Mouse (Mus musculus): Measurements from ENCODE around the gene Gm28038. TPM values are rescaled to one million over a fixed set of nuclear protein-coding genes. Genes with fewer than 3 reads are reported as not detected.

Gm28038 gene
- polyA plus RNA-seq, 1 experiment from 2014 or later, result not detected

DNA sequence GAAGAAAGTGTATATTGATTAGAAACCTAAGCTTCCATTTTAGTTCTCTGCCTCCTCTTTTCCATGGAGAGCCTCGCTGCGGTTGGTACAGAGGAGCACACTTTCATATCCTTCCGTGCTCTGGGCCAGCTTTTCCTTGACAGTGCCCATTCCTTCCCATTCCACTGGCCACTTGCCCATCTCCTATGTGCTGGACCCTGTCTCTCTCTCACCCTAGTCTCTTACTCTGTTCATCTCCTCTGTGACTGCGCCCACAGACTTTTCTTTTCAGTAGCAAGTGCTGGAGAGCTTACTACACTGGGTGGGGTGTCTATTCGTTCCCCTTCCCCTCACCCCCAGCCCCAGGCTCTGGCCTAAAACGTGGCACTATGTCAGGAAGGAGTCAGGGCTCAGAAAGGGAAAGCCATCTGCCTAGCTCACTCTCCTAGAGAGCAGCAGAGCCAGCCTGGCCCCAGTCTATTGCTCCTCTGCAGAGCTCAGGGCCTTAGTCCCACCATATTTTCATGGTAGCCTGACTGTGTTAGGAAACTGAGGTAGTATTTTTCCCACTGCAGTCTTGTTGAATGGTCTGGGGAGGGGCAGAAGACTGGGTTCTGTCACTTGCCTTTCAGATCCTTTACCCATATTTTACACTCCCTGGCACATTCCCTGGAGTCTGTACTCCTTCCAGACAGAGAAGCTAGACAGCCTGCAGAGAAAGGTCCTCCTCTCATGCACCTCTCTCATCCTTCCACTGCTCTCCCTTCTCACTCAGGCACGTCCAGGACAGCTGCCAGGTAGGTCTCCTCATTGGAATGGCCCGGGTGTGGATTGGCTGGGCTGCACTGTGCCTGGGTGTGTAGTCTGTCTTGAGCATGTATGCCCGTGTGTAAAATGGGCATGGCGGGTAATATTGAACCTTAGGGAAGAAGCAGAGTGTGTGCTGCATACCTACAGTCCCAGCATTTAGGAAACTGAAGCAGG lies 30.4 kb upstream of the Gm28038 start:
- Histone ChIP-seq H3K27ac (replicated peaks; ENCODE audit: low read depth, low read length) (no peak overlapping the region), H3K9ac (replicated peaks; ENCODE audit: low read length) (no peak overlapping the region), H3K27me3 (ENCODE audit: control insufficient read depth, insufficient read depth, low read length) (no peaks in the 10 kb centered on the region), H3K4me3 (ENCODE audit: low read depth, low read length) (no peak overlapping the region), H3K36me3 (replicated peaks; ENCODE audit: control insufficient read depth, insufficient read depth, low read depth, low read length) (peaks cover 3% of the 10 kb centered on the region; the same call in 1 of the 2 replicates), H3K4me2 (ENCODE audit: low read depth, low read length) (no peak overlapping the region), H3K9me3 (replicated peaks; ENCODE audit: control insufficient read depth, low read length) (no peaks in the 10 kb centered on the region), H3K4me1 (ENCODE audit: control insufficient read depth, insufficient read depth, low read length) (no peaks in the 10 kb centered on the region)
- no peak for ATAC-seq (replicated peaks; ENCODE audit: insufficient number of reproducible peaks, low FRiP score, low TSS enrichment, low read depth)
- 87% methylated on average over 10 of the region's 10 CpGs for WGBS
- DNase-seq (ENCODE audit: low spot score), result no peak

GRCm38 (mm10) chr2:30251417-30252104 lies 29.3 kb upstream of the Gm28038 start:
- H3K27me3 ChIP-seq (ENCODE audit: control insufficient read depth, insufficient read depth, low read length), result no peaks in the 10 kb centered on the region
- H3K9ac ChIP-seq (replicated peaks; ENCODE audit: low read length), result no peak overlapping the region
- H3K4me1 ChIP-seq (ENCODE audit: control insufficient read depth, insufficient read depth, low read length), result no peaks in the 10 kb centered on the region
- H3K27ac ChIP-seq (replicated peaks; ENCODE audit: low read depth, low read length), result no peak overlapping the region
- H3K36me3 ChIP-seq (replicated peaks; ENCODE audit: control insufficient read depth, insufficient read depth, low read depth, low read length), result peaks cover 6% of the 10 kb centered on the region
- WGBS, result 81% methylated on average over 5 of the region's 5 CpGs
- no peak overlapping the region for H3K4me2 ChIP-seq (ENCODE audit: low read depth, low read length)
- H3K4me3 ChIP-seq (ENCODE audit: low read depth, low read length), result no peak overlapping the region
- 0 out of 2 replicates have a peak, but pooled peaks have one; percentile 25 for ATAC-seq (replicated peaks; ENCODE audit: insufficient number of reproducible peaks, low FRiP score, low TSS enrichment, low read depth)
- H3K9me3 ChIP-seq (replicated peaks; ENCODE audit: control insufficient read depth, low read length), result no peaks in the 10 kb centered on the region
- no peak for DNase-seq (ENCODE audit: low spot score)

- H3K27me3 ChIP-seq (ENCODE audit: control insufficient read depth, insufficient read depth, low read length), result no peaks in the 10 kb centered on the region
- no peak overlapping the region for H3K9ac ChIP-seq (replicated peaks; ENCODE audit: low read length)
- whole genome bisulfite sequencing, result 84% methylated on average over 3 of the region's 3 CpGs
- H3K9me3 ChIP-seq (replicated peaks; ENCODE audit: control insufficient read depth, low read length), result no peaks in the 10 kb centered on the region
- peaks cover 12% of the 10 kb centered on the region for H3K36me3 ChIP-seq (replicated peaks; ENCODE audit: control insufficient read depth, insufficient read depth, low read depth, low read length)
- no peak overlapping the region for H3K27ac ChIP-seq (replicated peaks; ENCODE audit: low read depth, low read length)
- DNase-seq (ENCODE audit: low spot score), result no peak
- no peak overlapping the region for H3K4me2 ChIP-seq (ENCODE audit: low read depth, low read length)
- no peak for ATAC-seq (replicated peaks; ENCODE audit: insufficient number of reproducible peaks, low FRiP score, low TSS enrichment, low read depth)
- H3K4me1 ChIP-seq (ENCODE audit: control insufficient read depth, insufficient read depth, low read length), result no peaks in the 10 kb centered on the region
- no peak overlapping the region for H3K4me3 ChIP-seq (ENCODE audit: low read depth, low read length)
Observed at GRCm38 (mm10) chr2:30252521-30252920, 28.3 kb upstream of the Gm28038 start.

GRCm38 (mm10) chr2:30253809-30254208 lies 27.0 kb upstream of the Gm28038 start:
- DNase-seq (ENCODE audit: low spot score) (no peak), ATAC-seq (replicated peaks; ENCODE audit: insufficient number of reproducible peaks, low FRiP score, low TSS enrichment, low read depth) (no peak)
- Histone ChIP-seq H3K27ac (replicated peaks; ENCODE audit: low read depth, low read length) (no peak overlapping the region), H3K36me3 (replicated peaks; ENCODE audit: control insufficient read depth, insufficient read depth, low read depth, low read length) (peaks cover 15% of the 10 kb centered on the region), H3K4me2 (ENCODE audit: low read depth, low read length) (no peak overlapping the region), H3K4me3 (ENCODE audit: low read depth, low read length) (no peak overlapping the region), H3K9ac (replicated peaks; ENCODE audit: low read length) (no peak overlapping the region), H3K27me3 (ENCODE audit: control insufficient read depth, insufficient read depth, low read length) (no peaks in the 10 kb centered on the region), H3K4me1 (ENCODE audit: control insufficient read depth, insufficient read depth, low read length) (no peaks in the 10 kb centered on the region), H3K9me3 (replicated peaks; ENCODE audit: control insufficient read depth, low read length) (no peaks in the 10 kb centered on the region)
- WGBS, result 84% methylated on average over 5 of the region's 5 CpGs

- peaks cover 15% of the 10 kb centered on the region for H3K36me3 ChIP-seq (replicated peaks; ENCODE audit: control insufficient read depth, insufficient read depth, low read depth, low read length)
- WGBS, result 97% methylated on average over 42 of the region's 42 CpGs
Observed at GRCm38 (mm10) chr2:30255631-30256395, 25.0 kb upstream of the Gm28038 start.

GRCm38 (mm10) chr2:30256616-30257350 lies 24.1 kb upstream of the Gm28038 start:
- Histone ChIP-seq H3K4me3 (ENCODE audit: low read depth, low read length) (no peak overlapping the region), H3K27ac (replicated peaks; ENCODE audit: low read depth, low read length) (no peak overlapping the region), H3K4me1 (ENCODE audit: control insufficient read depth, insufficient read depth, low read length) (no peaks in the 10 kb centered on the region), H3K4me2 (ENCODE audit: low read depth, low read length) (no peak overlapping the region), H3K9me3 (replicated peaks; ENCODE audit: control insufficient read depth, low read length) (no peaks in the 10 kb centered on the region), H3K36me3 (replicated peaks; ENCODE audit: control insufficient read depth, insufficient read depth, low read depth, low read length) (peaks cover 15% of the 10 kb centered on the region), H3K27me3 (ENCODE audit: control insufficient read depth, insufficient read depth, low read length) (no peaks in the 10 kb centered on the region), H3K9ac (replicated peaks; ENCODE audit: low read length) (no peak overlapping the region)
- ATAC-seq (replicated peaks; ENCODE audit: insufficient number of reproducible peaks, low FRiP score, low TSS enrichment, low read depth), result no peak
- DNase-seq (ENCODE audit: low spot score), result no peak
- WGBS, result 96% methylated on average over 30 of the region's 30 CpGs

More at GRCm38 (mm10) chr2:30255631-30256395, 25.0 kb upstream of the Gm28038 start:
- Histone ChIP-seq H3K27ac (replicated peaks; ENCODE audit: low read depth, low read length) (no peak overlapping the region), H3K9ac (replicated peaks; ENCODE audit: low read length) (no peak overlapping the region), H3K4me1 (ENCODE audit: control insufficient read depth, insufficient read depth, low read length) (no peaks in the 10 kb centered on the region), H3K4me2 (ENCODE audit: low read depth, low read length) (no peak overlapping the region), H3K9me3 (replicated peaks; ENCODE audit: control insufficient read depth, low read length) (no peaks in the 10 kb centered on the region), H3K4me3 (ENCODE audit: low read depth, low read length) (no peak overlapping the region), H3K27me3 (ENCODE audit: control insufficient read depth, insufficient read depth, low read length) (no peaks in the 10 kb centered on the region)
- DNase-seq (ENCODE audit: low spot score) (no peak), ATAC-seq (replicated peaks; ENCODE audit: insufficient number of reproducible peaks, low FRiP score, low TSS enrichment, low read depth) (no peak)

DNA sequence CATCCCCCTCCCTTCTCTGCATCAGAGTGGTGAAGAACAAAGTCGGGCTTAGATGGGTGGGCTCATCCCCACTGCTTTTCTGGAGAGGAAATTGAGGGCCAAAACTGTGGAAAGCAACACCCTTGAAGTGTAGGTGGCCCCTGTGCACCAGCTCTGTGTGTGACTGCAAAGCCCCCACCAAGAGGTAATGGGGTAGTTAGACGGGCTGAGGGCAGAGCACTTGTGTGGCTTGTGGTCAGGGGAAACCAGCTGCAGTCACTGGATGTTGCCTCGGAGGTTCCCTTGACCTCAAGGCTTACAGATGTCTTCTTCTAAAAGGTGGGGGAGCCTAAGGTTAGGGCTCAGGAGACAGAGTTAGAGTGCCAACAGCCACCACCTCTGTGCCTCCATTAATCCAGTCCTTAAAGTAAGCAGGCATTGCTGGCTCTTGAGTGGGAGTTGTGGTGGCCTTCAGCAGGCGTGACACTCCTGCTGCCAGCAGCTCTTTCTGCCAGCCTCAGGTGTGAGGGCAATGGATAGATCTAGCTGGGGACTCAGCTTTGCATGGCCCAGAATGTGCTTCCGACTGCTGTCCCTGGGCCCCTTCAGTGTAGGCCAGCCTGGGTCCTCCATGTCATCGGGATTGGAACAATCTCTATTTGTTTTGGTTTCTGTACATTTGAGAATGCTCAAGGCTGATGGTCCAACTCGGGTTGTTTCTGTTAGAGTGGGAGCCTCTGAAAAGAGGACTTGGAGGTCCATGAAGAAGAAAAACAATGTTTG lies 23.0 kb upstream of the Gm28038 start:
- no peak overlapping the region for H3K27ac ChIP-seq (replicated peaks; ENCODE audit: low read depth, low read length)
- DNase-seq (ENCODE audit: low spot score) (no peak), ATAC-seq (replicated peaks; ENCODE audit: insufficient number of reproducible peaks, low FRiP score, low TSS enrichment, low read depth) (no peak)
- no peaks in the 10 kb centered on the region for H3K9me3 ChIP-seq (replicated peaks; ENCODE audit: control insufficient read depth, low read length)
- H3K27me3 ChIP-seq (ENCODE audit: control insufficient read depth, insufficient read depth, low read length), result no peaks in the 10 kb centered on the region
- WGBS, result 84% methylated on average over 7 of the region's 7 CpGs
- H3K9ac ChIP-seq (replicated peaks; ENCODE audit: low read length), result no peak overlapping the region
- peaks cover 15% of the 10 kb centered on the region for H3K36me3 ChIP-seq (replicated peaks; ENCODE audit: control insufficient read depth, insufficient read depth, low read depth, low read length)
- H3K4me3 ChIP-seq (ENCODE audit: low read depth, low read length), result no peak overlapping the region
- no peaks in the 10 kb centered on the region for H3K4me1 ChIP-seq (ENCODE audit: control insufficient read depth, insufficient read depth, low read length)
- no peak overlapping the region for H3K4me2 ChIP-seq (ENCODE audit: low read depth, low read length)
